Mouse (Mus musculus) mesoderm, embryonic 11.5 days (tissue): ENCODE results near the gene Gm3435.
"Not testable (repeated sequence)": the region's sequence is repeated elsewhere in the genome, so short reads cannot be mapped to it uniquely, and the experiment has no call there.

Experiments used
- DNase-seq: peaks from one replicate; pipeline ENCODE4 v3.0.0-alpha.2; 2012; ENCODE audit warnings: low read depth, low spot score

The Gm3435 gene

GRCm38 (mm10) chr17:15040455-15040854 is 30.5 kb downstream of the Gm3435 start:
- not testable (repeated sequence) for DNase-seq

- DNase-seq, result not testable (repeated sequence)
Observed at GRCm38 (mm10) chr17:15041175-15041729, 31.3 kb downstream of the Gm3435 start, which contains the start of the genes Ermard, Tcte3 and Gm3448. Gene Ermard (plus strand): TSS chr17:15041208. Gene Tcte3 (minus strand): TSS chr17:15041488. Gene Gm3448 (minus strand): TSS chr17:15041537.

- DNase-seq, result not testable (repeated sequence)
Observed at GRCm38 (mm10) chr17:15050338-15050737, 40.4 kb downstream of the Gm3435 start.

GRCm38 (mm10) chr17:15052766-15053165 is 42.8 kb downstream of the Gm3435 start:
- not testable (repeated sequence) for DNase-seq

- not testable (repeated sequence) for DNase-seq
Observed at GRCm38 (mm10) chr17:15053183-15053828, 43.3 kb downstream of the Gm3435 start.

- not testable (repeated sequence) for DNase-seq
Observed at GRCm38 (mm10) chr17:15053829-15054200, 43.8 kb downstream of the Gm3435 start.

GRCm38 (mm10) chr17:15055925-15056324 is 45.9 kb downstream of the Gm3435 start:
- DNase-seq, result no peak

- DNase-seq, result no peak
Observed at GRCm38 (mm10) chr17:15058161-15058591, 48.2 kb downstream of the Gm3435 start.

- DNase-seq, result no peak
Observed at GRCm38 (mm10) chr17:15059646-15060045, 49.7 kb downstream of the Gm3435 start.

GRCm38 (mm10) chr17:15060356-15060755 is 50.4 kb downstream of the Gm3435 start:
- DNase-seq, result no peak

GRCm38 (mm10) chr17:15065391-15066024 is 55.5 kb downstream of the Gm3435 start:
- DNase-seq, result peak; percentile 86

GRCm38 (mm10) chr17:15066066-15066465 is 56.1 kb downstream of the Gm3435 start:
- DNase-seq, result peak; percentile 72

- no peak for DNase-seq
Observed at GRCm38 (mm10) chr17:15066911-15067310, 56.9 kb downstream of the Gm3435 start.

- DNase-seq, result no peak
Observed at GRCm38 (mm10) chr17:15068040-15068792, 58.2 kb downstream of the Gm3435 start.

GRCm38 (mm10) chr17:15069124-15069523 is 59.1 kb downstream of the Gm3435 start:
- no peak for DNase-seq
